Mouse (Mus musculus): ENCODE measurements around the gene Cd276. TPM values are rescaled to one million over a fixed set of nuclear protein-coding genes. Genes with fewer than 3 reads are reported as not detected.

Cd276 gene
- polyA plus RNA-seq, 1 experiment from 2014 or later, result 45.4 TPM

DNA sequence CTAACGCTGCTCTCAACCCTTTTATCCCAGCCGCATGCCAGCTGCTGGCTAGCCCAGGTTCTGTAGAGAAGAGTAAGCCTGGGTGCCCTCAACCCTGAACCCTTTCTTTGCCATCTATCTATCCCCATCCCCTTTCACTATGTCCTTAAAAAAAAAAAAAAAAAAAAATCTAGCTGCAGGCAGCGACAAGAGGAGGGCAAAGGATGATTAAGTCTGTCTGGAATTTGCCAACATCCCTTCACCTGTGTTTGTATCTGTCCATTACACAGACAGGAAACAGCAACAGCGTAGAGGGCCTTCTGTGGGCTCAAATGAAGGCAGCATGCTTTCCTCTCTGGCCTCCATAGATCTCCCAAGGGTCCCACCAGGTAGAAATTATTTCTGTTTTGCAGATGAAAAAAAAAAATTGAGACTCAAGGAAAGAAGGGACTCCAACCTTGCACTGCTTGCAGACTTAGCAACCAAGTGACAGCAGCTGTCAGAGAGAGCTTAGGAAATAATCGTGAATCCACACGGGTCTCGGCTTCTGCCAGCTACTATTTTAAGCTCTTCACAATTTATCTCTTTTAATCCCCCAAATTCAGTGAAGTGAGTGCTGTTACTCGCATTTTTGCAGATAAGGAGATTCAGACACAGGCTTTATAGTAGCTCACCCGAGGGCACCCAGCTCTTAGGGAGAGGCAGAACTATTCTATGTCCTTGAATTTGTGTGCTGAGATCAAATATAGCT is 613 bp upstream of the Cd276 start:
- Histone ChIP-seq H3K9me3 (ENCODE audit: control insufficient read depth, low read length) (no peaks in the 10 kb centered on the region), H3K9ac (ENCODE audit: low read depth, low read length) (peak overlapping the region; percentile 95; the same call in 1 of the 2 replicates), H3K4me2 (replicated peaks; ENCODE audit: low read depth, low read length) (peak overlapping the region; percentile 89), H3K27me3 (ENCODE audit: control insufficient read depth, insufficient read depth, low read length) (no peaks in the 10 kb centered on the region), H3K4me1 (ENCODE audit: control insufficient read depth, insufficient read depth, low read length) (peaks cover 12% of the 10 kb centered on the region; the same call in 1 of the 2 replicates), H3K36me3 (ENCODE audit: control insufficient read depth, insufficient read depth, low read length) (no peaks in the 10 kb centered on the region), H3K4me3 (ENCODE audit: low read length) (peak overlapping the region; percentile 90), H3K27ac (ENCODE audit: low read depth, low read length) (peak overlapping the region; percentile 92; the same call in 1 of the 2 replicates)
- WGBS, result 31% methylated on average over 9 of the region's 9 CpGs
- ATAC-seq (ENCODE audit: low FRiP score, low TSS enrichment), result no peak

DNA sequence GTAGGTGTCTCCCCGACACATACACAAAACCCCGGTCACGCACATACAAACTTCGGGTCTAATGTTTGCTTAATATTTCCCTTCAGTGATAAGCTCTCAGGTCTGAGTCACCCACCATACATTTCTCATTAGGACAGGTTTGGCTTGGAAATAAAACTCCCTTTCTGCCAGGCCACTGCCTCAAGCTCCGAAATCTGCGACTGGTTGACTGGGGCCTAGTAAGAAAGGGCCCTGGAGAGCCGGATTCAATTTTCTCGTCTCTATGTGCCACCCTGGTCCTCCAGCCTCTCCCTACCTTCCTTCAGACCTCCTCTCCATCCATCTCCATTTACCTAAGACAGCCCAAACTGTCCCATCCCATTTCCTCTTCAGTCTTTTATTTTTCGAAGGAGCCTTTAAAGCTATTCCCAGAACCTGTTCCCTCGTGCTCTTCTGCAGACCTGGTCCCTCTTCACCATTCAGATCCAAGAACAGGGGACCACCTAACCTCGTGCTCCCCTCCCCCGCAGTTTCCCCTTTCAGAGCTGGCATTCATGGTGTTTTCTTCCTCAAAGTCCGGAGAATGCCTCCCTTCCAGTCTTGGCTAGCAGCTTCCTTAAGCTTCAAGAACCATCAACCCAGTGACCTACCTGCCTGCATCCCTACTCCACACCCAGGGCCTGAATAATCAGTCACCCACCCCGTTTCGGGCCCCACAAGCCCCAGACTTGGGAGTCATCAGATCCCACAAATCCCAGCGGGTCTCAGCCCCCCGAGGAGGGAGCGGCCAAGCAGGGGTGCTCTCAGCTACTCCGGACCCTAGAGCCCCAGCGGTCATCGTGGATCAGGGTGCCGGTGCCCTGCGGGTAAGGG is 955 bp downstream of the Cd276 start:
- Histone ChIP-seq H3K4me1 (ENCODE audit: control insufficient read depth, insufficient read depth, low read length) (peaks cover 15% of the 10 kb centered on the region), H3K9ac (ENCODE audit: low read depth, low read length) (peak overlapping the region; percentile 95), H3K4me3 (ENCODE audit: low read length) (peak overlapping the region; percentile 90), H3K4me2 (replicated peaks; ENCODE audit: low read depth, low read length) (peak overlapping the region; percentile 89), H3K27me3 (ENCODE audit: control insufficient read depth, insufficient read depth, low read length) (no peaks in the 10 kb centered on the region), H3K36me3 (ENCODE audit: control insufficient read depth, insufficient read depth, low read length) (no peaks in the 10 kb centered on the region), H3K27ac (ENCODE audit: low read depth, low read length) (peak overlapping the region; percentile 92), H3K9me3 (ENCODE audit: control insufficient read depth, low read length) (no peaks in the 10 kb centered on the region)
- ATAC-seq (ENCODE audit: low FRiP score, low TSS enrichment), result peak; percentile 68
- WGBS, result 9% methylated on average over 23 of the region's 23 CpGs

DNA sequence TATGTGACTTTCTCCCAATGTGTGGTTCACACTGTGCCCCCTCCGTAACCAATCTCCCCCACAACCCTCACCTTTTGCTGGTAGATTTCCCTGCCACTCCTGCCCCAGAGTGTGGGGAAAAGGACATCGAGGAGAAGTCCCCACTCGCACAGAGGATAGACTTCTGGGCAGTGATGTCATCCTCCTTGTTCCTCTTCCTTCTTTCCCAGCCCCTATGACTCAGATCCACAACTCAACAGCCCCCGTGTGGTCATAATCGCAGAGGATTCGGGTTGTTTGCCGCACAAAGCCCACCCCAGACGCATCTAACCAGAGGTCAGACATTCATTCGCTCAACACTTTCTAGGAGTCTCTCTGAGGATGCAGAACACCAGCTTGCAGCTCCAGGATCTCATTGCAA is 3.2 kb downstream of the Cd276 start:
- whole genome bisulfite sequencing, result 71% methylated on average over 9 of the region's 9 CpGs
- peaks cover 20% of the 10 kb centered on the region for H3K4me1 ChIP-seq (ENCODE audit: control insufficient read depth, insufficient read depth, low read length)
- ATAC-seq (ENCODE audit: low FRiP score, low TSS enrichment), result no peak
- H3K4me3 ChIP-seq (ENCODE audit: low read length), result no peak overlapping the region
- H3K27me3 ChIP-seq (ENCODE audit: control insufficient read depth, insufficient read depth, low read length), result no peaks in the 10 kb centered on the region
- H3K4me2 ChIP-seq (replicated peaks; ENCODE audit: low read depth, low read length), result no peak overlapping the region
- no peaks in the 10 kb centered on the region for H3K9me3 ChIP-seq (ENCODE audit: control insufficient read depth, low read length)
- H3K9ac ChIP-seq (ENCODE audit: low read depth, low read length), result no peak overlapping the region
- H3K27ac ChIP-seq (ENCODE audit: low read depth, low read length), result no peak overlapping the region
- no peaks in the 10 kb centered on the region for H3K36me3 ChIP-seq (ENCODE audit: control insufficient read depth, insufficient read depth, low read length)

DNA sequence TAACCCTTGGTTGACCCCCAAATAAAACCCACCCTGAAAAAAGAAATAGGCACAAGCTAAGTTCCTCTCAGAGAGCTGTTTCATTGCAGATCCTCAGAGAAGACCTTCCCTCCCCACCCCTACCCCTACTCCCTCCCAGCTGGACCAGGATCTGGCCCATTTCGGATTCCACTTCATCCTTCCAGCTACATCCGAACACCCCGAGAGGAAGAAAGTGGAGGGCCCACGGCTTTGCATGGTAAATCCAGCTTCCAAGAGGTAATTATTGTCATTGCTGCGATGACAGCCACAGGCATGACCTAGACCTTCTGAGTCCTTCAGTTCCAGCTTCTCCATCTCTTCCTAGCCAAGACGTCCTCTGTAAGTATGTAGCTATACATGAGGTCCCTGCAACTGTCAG is 4.3 kb downstream of the Cd276 start:
- Histone ChIP-seq H3K27me3 (ENCODE audit: control insufficient read depth, insufficient read depth, low read length) (no peaks in the 10 kb centered on the region), H3K4me2 (replicated peaks; ENCODE audit: low read depth, low read length) (no peak overlapping the region), H3K4me3 (ENCODE audit: low read length) (no peak overlapping the region), H3K36me3 (ENCODE audit: control insufficient read depth, insufficient read depth, low read length) (no peaks in the 10 kb centered on the region), H3K4me1 (ENCODE audit: control insufficient read depth, insufficient read depth, low read length) (peaks cover 20% of the 10 kb centered on the region), H3K27ac (ENCODE audit: low read depth, low read length) (no peak overlapping the region), H3K9ac (ENCODE audit: low read depth, low read length) (no peak overlapping the region), H3K9me3 (ENCODE audit: control insufficient read depth, low read length) (no peaks in the 10 kb centered on the region)
- WGBS, result 92% methylated on average over 6 of the region's 6 CpGs
- no peak for ATAC-seq (ENCODE audit: low FRiP score, low TSS enrichment)

DNA sequence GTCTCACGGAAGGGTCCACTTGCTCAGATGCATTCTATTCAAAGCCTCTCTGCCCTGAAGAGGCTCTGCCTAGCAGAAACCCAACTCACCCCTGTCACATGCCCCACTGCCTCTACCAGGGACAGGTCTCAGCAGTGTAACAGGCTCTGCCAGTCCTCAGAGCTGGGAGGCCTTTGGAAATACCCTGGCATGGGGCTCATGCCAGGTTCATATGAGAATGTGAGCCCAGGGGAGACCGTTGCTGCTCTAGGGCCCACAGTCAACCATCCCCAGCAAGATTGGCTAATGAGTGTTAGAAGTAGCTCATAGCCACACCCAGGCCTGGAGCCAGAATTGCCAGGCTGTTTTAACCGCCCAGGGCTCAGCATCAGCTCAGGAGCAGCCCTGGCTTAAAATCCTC is 5.5 kb downstream of the Cd276 start:
- peaks cover 20% of the 10 kb centered on the region for H3K4me1 ChIP-seq (ENCODE audit: control insufficient read depth, insufficient read depth, low read length)
- WGBS, result 69% methylated on average over 3 of the region's 3 CpGs
- no peak for ATAC-seq (ENCODE audit: low FRiP score, low TSS enrichment)

DNA sequence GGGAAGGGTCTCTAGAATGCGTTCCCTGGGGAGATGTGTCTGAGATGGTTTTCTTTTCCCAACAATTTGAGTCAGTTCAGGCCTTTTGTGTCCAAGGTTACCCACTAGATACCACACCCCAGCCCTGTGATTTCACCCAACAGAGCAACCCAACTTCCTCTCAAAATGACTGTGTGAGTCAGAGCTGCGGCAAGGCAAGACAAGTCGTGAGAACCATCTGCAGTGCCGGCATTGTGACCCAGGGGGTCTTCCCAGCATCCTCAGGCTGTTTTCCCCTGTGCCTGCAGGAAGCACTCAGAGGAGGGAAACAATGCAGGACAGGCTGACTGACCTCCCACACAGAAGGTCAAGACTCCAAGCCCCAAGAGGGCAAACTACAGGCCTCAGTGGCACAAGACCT is 6.3 kb downstream of the Cd276 start:
- Histone ChIP-seq H3K27me3 (ENCODE audit: control insufficient read depth, insufficient read depth, low read length) (no peaks in the 10 kb centered on the region), H3K4me1 (ENCODE audit: control insufficient read depth, insufficient read depth, low read length) (peaks cover 15% of the 10 kb centered on the region), H3K4me2 (replicated peaks; ENCODE audit: low read depth, low read length) (no peak overlapping the region), H3K9me3 (ENCODE audit: control insufficient read depth, low read length) (no peaks in the 10 kb centered on the region), H3K27ac (ENCODE audit: low read depth, low read length) (no peak overlapping the region), H3K9ac (ENCODE audit: low read depth, low read length) (no peak overlapping the region), H3K4me3 (ENCODE audit: low read length) (no peak overlapping the region), H3K36me3 (ENCODE audit: control insufficient read depth, insufficient read depth, low read length) (no peaks in the 10 kb centered on the region)
- ATAC-seq (ENCODE audit: low FRiP score, low TSS enrichment), result no peak
- WGBS, result 46% methylated on average over 4 of the region's 4 CpGs

More for the DNA sequence above, 5.5 kb downstream of the Cd276 start:
- Histone ChIP-seq H3K27ac (ENCODE audit: low read depth, low read length) (no peak overlapping the region), H3K9ac (ENCODE audit: low read depth, low read length) (no peak overlapping the region), H3K4me3 (ENCODE audit: low read length) (no peak overlapping the region), H3K27me3 (ENCODE audit: control insufficient read depth, insufficient read depth, low read length) (no peaks in the 10 kb centered on the region), H3K36me3 (ENCODE audit: control insufficient read depth, insufficient read depth, low read length) (no peaks in the 10 kb centered on the region), H3K9me3 (ENCODE audit: control insufficient read depth, low read length) (no peaks in the 10 kb centered on the region), H3K4me2 (replicated peaks; ENCODE audit: low read depth, low read length) (no peak overlapping the region)

DNA sequence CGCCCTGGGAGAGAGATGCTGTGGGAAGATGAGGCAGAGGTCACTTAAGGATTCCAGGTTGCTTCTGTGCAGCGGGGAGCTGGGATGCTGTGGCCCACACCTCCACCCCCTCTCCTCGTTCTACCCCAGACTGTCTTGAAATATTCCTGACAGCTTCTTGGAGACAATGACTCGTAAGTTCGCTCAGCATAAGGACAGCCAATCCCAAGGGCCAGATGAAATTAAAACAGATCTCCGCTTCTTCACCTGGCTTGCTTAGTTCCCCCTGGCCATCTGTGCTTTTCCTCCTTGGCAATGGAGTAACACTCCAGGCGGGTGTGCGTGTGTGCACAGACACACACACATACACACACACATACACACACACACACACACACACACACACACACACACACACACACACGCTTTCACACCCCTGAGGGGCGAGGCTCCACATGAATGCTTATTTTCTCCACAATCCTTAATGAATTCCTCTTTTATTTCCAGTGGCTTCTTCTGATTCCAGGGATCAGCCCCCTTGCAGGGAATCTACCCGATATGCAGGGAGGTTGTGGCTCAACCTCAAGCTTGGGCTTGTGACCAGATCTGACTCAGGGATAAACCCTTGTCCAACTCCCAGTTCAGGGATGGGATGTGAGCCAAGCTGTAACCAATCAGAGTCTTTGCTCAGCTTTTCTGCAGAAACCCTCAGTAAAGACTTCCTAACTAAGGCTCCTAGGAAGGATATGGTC is 8.4 kb downstream of the Cd276 start:
- no peak for ATAC-seq (ENCODE audit: low FRiP score, low TSS enrichment)
- no peak overlapping the region for H3K4me2 ChIP-seq (replicated peaks; ENCODE audit: low read depth, low read length)
- no peaks in the 10 kb centered on the region for H3K36me3 ChIP-seq (ENCODE audit: control insufficient read depth, insufficient read depth, low read length)
- H3K4me3 ChIP-seq (ENCODE audit: low read length), result no peak overlapping the region
- WGBS, result 82% methylated on average over 11 of the region's 11 CpGs
- H3K9ac ChIP-seq (ENCODE audit: low read depth, low read length), result no peak overlapping the region
- no peaks in the 10 kb centered on the region for H3K27me3 ChIP-seq (ENCODE audit: control insufficient read depth, insufficient read depth, low read length)
- no peaks in the 10 kb centered on the region for H3K9me3 ChIP-seq (ENCODE audit: control insufficient read depth, low read length)
- no peak overlapping the region for H3K27ac ChIP-seq (ENCODE audit: low read depth, low read length)
- peaks cover 8% of the 10 kb centered on the region; the same call in 1 of the 2 replicates for H3K4me1 ChIP-seq (ENCODE audit: control insufficient read depth, insufficient read depth, low read length)

DNA sequence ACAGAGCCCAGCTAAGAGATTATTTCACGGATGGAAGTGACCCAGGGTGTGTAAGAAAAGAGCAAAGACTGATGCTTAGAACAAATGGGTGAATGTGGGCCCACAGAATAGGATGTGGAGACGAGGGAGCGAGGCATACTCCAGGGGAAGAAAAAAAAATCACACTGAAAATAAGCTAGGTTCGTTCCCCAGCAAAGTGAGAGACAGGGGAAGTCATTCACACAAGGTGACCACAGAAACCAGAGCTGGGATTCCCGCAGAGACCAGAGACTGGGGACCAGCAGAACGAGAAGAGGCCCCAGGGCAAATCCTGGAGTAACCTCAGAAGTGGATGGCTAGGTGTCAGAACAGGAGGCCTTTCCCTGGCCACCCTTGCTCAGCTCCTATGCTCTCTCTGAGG is 9.8 kb downstream of the Cd276 start:
- no peak overlapping the region for H3K4me2 ChIP-seq (replicated peaks; ENCODE audit: low read depth, low read length)
- H3K36me3 ChIP-seq (ENCODE audit: control insufficient read depth, insufficient read depth, low read length), result peaks cover 2% of the 10 kb centered on the region; the same call in 1 of the 2 replicates
- 69% methylated on average over 6 of the region's 6 CpGs for WGBS
- no peak overlapping the region for H3K4me3 ChIP-seq (ENCODE audit: low read length)
- H3K9ac ChIP-seq (ENCODE audit: low read depth, low read length), result no peak overlapping the region
- no peak for ATAC-seq (ENCODE audit: low FRiP score, low TSS enrichment)
- H3K27ac ChIP-seq (ENCODE audit: low read depth, low read length), result no peak overlapping the region
- no peaks in the 10 kb centered on the region for H3K27me3 ChIP-seq (ENCODE audit: control insufficient read depth, insufficient read depth, low read length)
- peaks cover 16% of the 10 kb centered on the region; the same call in 1 of the 2 replicates for H3K4me1 ChIP-seq (ENCODE audit: control insufficient read depth, insufficient read depth, low read length)
- H3K9me3 ChIP-seq (ENCODE audit: control insufficient read depth, low read length), result no peaks in the 10 kb centered on the region
